Mouse (Mus musculus) CH12.LX (cell line): ENCODE measurements around the gene Serpinb8. TPM values are rescaled to one million over a fixed set of nuclear protein-coding genes. Genes with fewer than 3 reads are reported as not detected.

Source experiments
- DNase-seq: peaks from one replicate; pipeline ENCODE4 v3.0.0-alpha.2; 2013; ENCODE audit errors: extremely low read depth
- H3K27ac ChIP-seq: 2 replicates; pipeline ENCODE4 v1.5.1; 2012; ENCODE audit warnings: low read depth, mild to moderate bottlenecking, control low read depth, moderate library complexity; ENCODE audit not compliant: insufficient read depth
- H3K27me3 ChIP-seq: replicated peaks from 2 replicates; pipeline ENCODE3; 2012; ENCODE audit warnings: inconsistent platforms
- H3K36me3 ChIP-seq, 2 experiments: replicated peaks in 1 of 2; 2 replicates each; pipeline versions ENCODE3 to v1.6.1; 2012; ENCODE audit warnings: inconsistent platforms in 1 of 2, low read length in 1 of 2, mild to moderate bottlenecking in 1 of 2, mixed read lengths in 1 of 2, moderate library complexity in 1 of 2; ENCODE audit not compliant: control insufficient read depth in 1 of 2, insufficient read depth in 1 of 2
- H3K4me1 ChIP-seq, 2 experiments: 2 replicates each; pipeline ENCODE4 v1.6.1; 2012; ENCODE audit warnings: inconsistent platforms in 1 of 2, moderate library complexity in 1 of 2; ENCODE audit not compliant: insufficient read depth in 2 of 2, control insufficient read depth in 1 of 2
- H3K4me2 ChIP-seq: 2 replicates; pipeline ENCODE4 v1.6.1; 2012; ENCODE audit warnings: low read depth, mild to moderate bottlenecking, control low read depth; ENCODE audit not compliant: poor library complexity, insufficient read depth, severe bottlenecking
- H3K4me3 ChIP-seq, 3 experiments: fragments of 150-350 bp in 1 of 3; sonication (generic) in 1 of 3; replicated peaks in 1 of 3; 2 replicates each; pipeline versions ENCODE3 to v1.5.1; 2011 to 2012; ENCODE audit warnings: low read depth in 2 of 3, low read length in 2 of 3, mild to moderate bottlenecking in 2 of 3, moderate library complexity in 2 of 3, control low read depth in 1 of 3, improper control_type of control experiment in 1 of 3, inconsistent platforms in 1 of 3, mixed read lengths in 1 of 3; ENCODE audit not compliant: poor library complexity in 1 of 3
- H3K79me2 ChIP-seq: replicated peaks from 2 replicates; pipeline ENCODE4 v1.6.1; 2012; ENCODE audit warnings: mild to moderate bottlenecking, moderate library complexity; ENCODE audit not compliant: control insufficient read depth, poor library complexity, insufficient read depth, severe bottlenecking; ENCODE audit errors: extremely low read depth
- H3K9ac ChIP-seq: 2 replicates; pipeline ENCODE4 v1.6.1; 2012; ENCODE audit warnings: low read depth, mild to moderate bottlenecking, control low read depth, moderate library complexity; ENCODE audit not compliant: insufficient read depth
- H3K9me3 ChIP-seq: replicated peaks from 2 replicates; pipeline ENCODE3; 2012; ENCODE audit warnings: low read length, inconsistent platforms, mixed read lengths
- CHD1 ChIP-seq: IDR thresholded peaks from 2 replicates; pipeline ENCODE4 v1.6.1; 2012; ENCODE audit warnings: low read depth, low read length, improper control_type of control experiment, inconsistent platforms
- CHD2 ChIP-seq: IDR thresholded peaks from 2 replicates; pipeline ENCODE4 v1.6.1; 2011; ENCODE audit warnings: low read length, improper control_type of control experiment
- E2F4 ChIP-seq: IDR thresholded peaks from 2 replicates; pipeline ENCODE4 v1.6.1; 2011; ENCODE audit warnings: low read depth, low read length, improper control_type of control experiment; ENCODE audit not compliant: insufficient replicate concordance
- ELF1 ChIP-seq: IDR thresholded peaks from 2 replicates; pipeline ENCODE4 v1.6.1; 2014; ENCODE audit warnings: low read depth, mild to moderate bottlenecking, inconsistent platforms, low read length, improper control_type of control experiment
- ETS1 ChIP-seq: conservative IDR thresholded peaks from 2 replicates; pipeline ENCODE4 v1.6.1; 2012; ENCODE audit warnings: low read depth, mild to moderate bottlenecking, inconsistent platforms, low read length, improper control_type of control experiment, moderate library complexity
- HCFC1 ChIP-seq: IDR thresholded peaks from 2 replicates; pipeline ENCODE4 v1.6.1; 2012; ENCODE audit warnings: low read depth, mild to moderate bottlenecking, inconsistent platforms, low read length, improper control_type of control experiment
- IRF4 ChIP-seq: IDR thresholded peaks from 2 replicates; pipeline ENCODE4 v1.6.1; 2014; ENCODE audit warnings: low read depth, mild to moderate bottlenecking, inconsistent platforms, low read length, improper control_type of control experiment
- JUN ChIP-seq: IDR thresholded peaks from 2 replicates; pipeline ENCODE4 v1.6.1; 2011; ENCODE audit warnings: low read depth, mild to moderate bottlenecking, low read length, improper control_type of control experiment, moderate library complexity; ENCODE audit not compliant: insufficient read depth
- JUND ChIP-seq: conservative IDR thresholded peaks from 2 replicates; pipeline ENCODE4 v1.6.1; 2011; ENCODE audit warnings: low read depth, low read length, improper control_type of control experiment
- KAT2A ChIP-seq: IDR thresholded peaks from 2 replicates; pipeline ENCODE4 v1.6.1; 2012; ENCODE audit warnings: low read length, improper control_type of control experiment, inconsistent platforms; ENCODE audit not compliant: insufficient replicate concordance
- MAFK ChIP-seq: IDR thresholded peaks from 2 replicates; pipeline ENCODE4 v1.6.1; 2011; ENCODE audit warnings: low read length, improper control_type of control experiment; ENCODE audit not compliant: insufficient replicate concordance
- MEF2A ChIP-seq: IDR thresholded peaks from 2 replicates; pipeline ENCODE4 v1.6.1; 2014; ENCODE audit warnings: low read depth, mild to moderate bottlenecking, inconsistent platforms, low read length, improper control_type of control experiment, borderline replicate concordance
- MXI1 ChIP-seq: IDR thresholded peaks from 2 replicates; pipeline ENCODE4 v1.6.1; 2011; ENCODE audit warnings: mild to moderate bottlenecking, low read depth, low read length, improper control_type of control experiment
- MYC ChIP-seq: IDR thresholded peaks from 2 replicates; pipeline ENCODE4 v1.6.1; 2011; ENCODE audit warnings: low read depth, mild to moderate bottlenecking, improper control_type of control experiment, low read length
- NRF1 ChIP-seq: IDR thresholded peaks from 2 replicates; pipeline ENCODE4 v1.6.1; 2014; ENCODE audit warnings: low read depth, mild to moderate bottlenecking, inconsistent platforms, low read length, improper control_type of control experiment, moderate library complexity
- PAX5 ChIP-seq: IDR thresholded peaks from 2 replicates; pipeline ENCODE4 v1.6.1; 2012; ENCODE audit warnings: low read length, inconsistent platforms, mixed read lengths
- POLR2A ChIP-seq: IDR thresholded peaks from 2 replicates; pipeline ENCODE4 v1.6.1; 2011; ENCODE audit warnings: low read depth, mild to moderate bottlenecking, improper control_type of control experiment, low read length
- POLR2AphosphoS2 ChIP-seq: IDR thresholded peaks from 2 replicates; pipeline ENCODE4 v1.6.1; 2011; ENCODE audit warnings: low read depth, low read length, improper control_type of control experiment
- RCOR1 ChIP-seq: conservative IDR thresholded peaks from 2 replicates; pipeline ENCODE4 v1.6.1; 2012; ENCODE audit warnings: low read depth, mild to moderate bottlenecking, inconsistent platforms, low read length, improper control_type of control experiment
- SIN3A ChIP-seq: IDR thresholded peaks from 2 replicates; pipeline ENCODE4 v1.6.1; 2012; ENCODE audit warnings: low read length, improper control_type of control experiment, inconsistent platforms
- TCF12 ChIP-seq: IDR thresholded peaks from 2 replicates; pipeline ENCODE4 v1.6.1; 2014; ENCODE audit warnings: low read depth, mild to moderate bottlenecking, inconsistent platforms, low read length, improper control_type of control experiment
- UBTF ChIP-seq: IDR thresholded peaks from 2 replicates; pipeline ENCODE4 v1.6.1; 2012; ENCODE audit warnings: low read depth, mild to moderate bottlenecking, inconsistent platforms, low read length, improper control_type of control experiment, moderate library complexity
- USF1 ChIP-seq: IDR thresholded peaks from 2 replicates; pipeline ENCODE4 v1.6.1; 2014; ENCODE audit warnings: low read depth, mild to moderate bottlenecking, inconsistent platforms, low read length, improper control_type of control experiment
- ZKSCAN1 ChIP-seq: IDR thresholded peaks from 2 replicates; pipeline ENCODE4 v1.6.1; 2012; ENCODE audit warnings: low read depth, inconsistent platforms, low read length, improper control_type of control experiment, borderline replicate concordance
- ZMIZ1 ChIP-seq: IDR thresholded peaks from 2 replicates; pipeline ENCODE4 v1.6.1; 2012; ENCODE audit warnings: low read depth, mild to moderate bottlenecking, inconsistent platforms, low read length, improper control_type of control experiment
- ZNF384 ChIP-seq: IDR thresholded peaks from 2 replicates; pipeline ENCODE4 v1.6.1; 2012; ENCODE audit warnings: low read depth, low read length, improper control_type of control experiment, inconsistent platforms
- dilution Hi-C: fragments of 300-500 bp; cut with MboI; formaldehyde crosslinking; loops from 2 replicates; pipeline ENCODE4 v1.14.3; 2020; ENCODE audit warnings: low sequenced_read_pairs; ENCODE audit not compliant: extremely low pct_unique_long_range_greater_than_20kb, extremely low pct_ligation_motif_present
- in situ Hi-C: fragments of 300-500 bp; cut with MboI; formaldehyde crosslinking; loops from 3 replicates; pipeline ENCODE4 v1.14.3; 2019; ENCODE audit warnings: low sequenced_read_pairs, low pct_ligation_motif_present, low pct_unique_long_range_greater_than_20kb, mixed read lengths
- polyA plus RNA-seq: library from polyadenylated mRNA; unstranded; fragments of >175 nt; gene quantifications from 2 replicates; pipeline ENCODE4 v1.2.1, GENCODE M21; 2012; ENCODE audit warnings: low read depth; ENCODE audit not compliant: insufficient read length
- total RNA-seq, 2 experiments: library from RNA; depleted of rRNA; stranded (reverse); fragments of 300-350 nt in 1 of 2; fragments of >200 nt in 1 of 2; gene quantifications; 2 replicates each; pipeline ENCODE4 v1.2.3; 2012 to 2014

The Serpinb8 gene
- total and polyA plus RNA-seq, 3 experiments = 2.3 to 15.1 (median 3.7) TPM

DNA sequence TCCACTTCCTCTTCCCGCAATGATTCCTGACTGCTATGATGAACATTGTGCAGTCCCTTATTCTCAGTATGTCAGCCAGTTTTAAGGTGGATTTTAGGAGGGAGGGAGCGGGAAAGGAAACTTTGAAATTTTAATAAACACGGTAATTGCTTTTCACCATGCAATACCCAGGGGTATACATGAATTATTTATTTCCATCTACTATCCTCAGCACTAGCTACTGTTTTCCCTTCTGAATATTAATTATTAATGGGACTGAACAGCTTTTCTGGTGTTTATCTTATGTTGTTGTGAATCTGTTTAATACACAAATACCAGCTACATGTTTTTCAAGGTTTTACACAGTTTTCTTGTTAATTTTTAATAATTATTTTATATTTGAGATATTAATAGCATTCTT, 4.9 kb upstream of the Serpinb8 start:
- H3K79me2 ChIP-seq = no peaks in the 10 kb centered on the region; the same call in 1 of the 2 replicates
- H3K27me3 ChIP-seq = no peaks in the 10 kb centered on the region
- H3K27ac ChIP-seq = peak overlapping the region; percentile 88
- in situ Hi-C loops = no loop called here
- H3K9ac ChIP-seq = peak overlapping the region; percentile 48
- H3K9me3 ChIP-seq = no peaks in the 10 kb centered on the region
- dilution Hi-C loops = no loop called here
- no peaks in the 10 kb centered on the region for H3K36me3 ChIP-seq
- peaks cover 16 to 42% of the 10 kb centered on the region in 2 experiments for H3K4me1 ChIP-seq
- peak overlapping the region; percentile 75 for H3K4me2 ChIP-seq
- no peak for TF ChIP-seq PAX5
- TF ChIP-seq POLR2AphosphoS2 = no peak
- no peak for TF ChIP-seq ELF1
- TF ChIP-seq USF1 = no peak
- no peak for TF ChIP-seq ETS1
- TF ChIP-seq HCFC1 = no peak
- no peak for TF ChIP-seq ZNF384
- no peak for TF ChIP-seq TCF12
- TF ChIP-seq RCOR1 = no peak
- no peak for TF ChIP-seq MEF2A
- no peak for TF ChIP-seq NRF1
- TF ChIP-seq UBTF = no peak
- no peak for TF ChIP-seq E2F4
- TF ChIP-seq ZMIZ1 = no peak
- TF ChIP-seq JUND = no peak
- TF ChIP-seq JUN = no peak
- no peak for TF ChIP-seq MXI1
- no peak for TF ChIP-seq MYC
- TF ChIP-seq SIN3A = no peak
- no peak for TF ChIP-seq KAT2A
- H3K4me3 ChIP-seq = no peak overlapping the region
- DNase-seq = no peak

DNA sequence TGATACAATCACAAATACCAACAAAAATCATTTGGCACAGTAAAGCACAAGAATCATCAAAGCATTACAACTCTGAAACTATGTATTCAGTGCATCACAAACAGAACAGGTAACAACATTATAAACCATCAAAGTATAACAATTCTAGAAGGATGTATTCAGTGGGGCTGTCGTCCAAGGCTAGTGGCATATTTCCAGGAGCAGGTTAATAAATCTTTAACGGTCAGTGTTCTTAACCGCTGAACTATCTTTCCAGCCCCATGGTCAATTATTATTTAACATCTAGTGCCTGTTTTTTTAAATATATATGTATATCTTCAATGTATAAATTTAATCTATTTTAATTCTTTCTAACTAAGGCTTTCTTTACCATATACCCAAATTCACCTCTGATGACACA, 3.6 kb upstream of the Serpinb8 start:
- Histone ChIP-seq H3K9ac (no peak overlapping the region), H3K9me3 (no peaks in the 10 kb centered on the region), H3K79me2 (peaks cover 9% of the 10 kb centered on the region), H3K4me1 (peaks cover 13 to 43% of the 10 kb centered on the region in 2 experiments), H3K27ac (no peak overlapping the region), H3K4me3 (no peak overlapping the region), H3K27me3 (no peaks in the 10 kb centered on the region), H3K36me3 (no peaks in the 10 kb centered on the region), H3K4me2 (no peak overlapping the region)
- in situ Hi-C loops = no loop called here
- no peak for DNase-seq
- dilution Hi-C loops = no loop called here
- TF ChIP-seq E2F4 (no peak), MXI1 (no peak), JUN (no peak), NRF1 (no peak), TCF12 (no peak), CHD1 (no peak), CHD2 (no peak), MYC (no peak), ZNF384 (no peak), POLR2A (no peak), MEF2A (no peak), ELF1 (no peak), JUND (no peak), UBTF (no peak), IRF4 (no peak), ZKSCAN1 (no peak), MAFK (no peak)
